ENCODE assay signal across 7 mouse cellular contexts in the genomic region with DNA sequence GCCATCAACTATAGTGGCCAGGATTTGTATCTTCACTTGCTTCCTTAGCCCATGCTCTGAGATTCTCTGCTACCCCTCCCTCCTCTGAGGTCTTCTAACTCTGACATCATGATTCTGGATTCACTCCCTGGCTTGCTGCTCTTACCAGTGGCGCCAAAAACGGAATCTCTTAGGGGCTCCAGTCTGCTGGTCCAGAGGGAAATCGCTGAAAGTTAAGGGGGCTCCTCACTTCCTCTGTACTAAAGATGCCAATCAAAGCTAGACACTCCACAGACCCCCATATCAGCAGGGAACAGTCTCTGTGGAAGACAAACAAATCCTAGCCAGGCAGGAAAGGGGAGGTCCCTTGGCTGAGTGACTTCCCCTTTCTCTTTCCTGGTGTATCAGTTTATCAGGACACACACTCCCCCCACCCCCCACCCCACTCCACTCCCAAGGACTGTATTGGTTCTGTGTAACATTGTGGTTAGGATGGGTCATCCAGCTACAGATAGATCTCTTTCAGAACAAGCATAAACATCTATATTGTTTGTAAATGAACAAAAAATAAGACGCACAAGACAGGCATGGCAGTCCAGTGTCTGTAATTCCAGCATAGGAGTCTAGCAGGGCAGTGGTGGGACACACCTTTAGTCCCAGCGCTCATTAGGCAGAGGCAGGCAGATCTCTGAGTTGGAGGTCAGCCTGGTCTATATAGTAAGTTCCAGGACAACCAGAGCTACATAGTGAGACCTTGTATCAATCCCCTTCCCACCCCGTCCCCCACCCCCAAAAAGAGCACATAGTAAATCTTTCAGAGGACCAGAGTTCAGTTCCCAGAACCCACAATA. TPM values are rescaled to one million over a fixed set of nuclear protein-coding genes. Genes with fewer than 3 reads are reported as not detected.
DNase-seq lines count a peak whose midpoint lies in the region; ATAC-seq and TF ChIP-seq lines count a peak whose summit lies in the region.

No protein-coding gene starts in this region.

- 0 out of 2 replicates have a peak overlapping the region, but pooled peaks have one; percentile 1 for H3K9ac ChIP-seq in embryonic facial prominence, embryonic 15.5 days
- peak overlapping the region; percentile 44 for H3K9ac ChIP-seq in intestine, embryonic 14.5 days (ENCODE audit: low read length)
- H3K9ac ChIP-seq in stomach, embryonic 16.5 days (ENCODE audit: low read length) = peak overlapping the region; percentile 63; the same call in 1 of the 2 replicates

- TF ChIP-seq POLR2A in brain, embryonic 14.5 days (IDR thresholded peaks at IDR 0.05; ENCODE audit: borderline replicate concordance, extremely low read depth, insufficient read depth, insufficient read length, poor library complexity, severe bottlenecking) = no peak
- 0 out of 2 replicates have a peak, but pooled peaks have one; percentile 15 for TF ChIP-seq POLR2A in lung, adult 2 months (IDR thresholded peaks at IDR 0.05; ENCODE audit: borderline replicate concordance, extremely low read depth, low read depth, low read length)

- no peak for TF ChIP-seq CTCF in brain, embryonic 14.5 days (IDR thresholded peaks at IDR 0.05; ENCODE audit: borderline replicate concordance, extremely low read depth, insufficient read depth, insufficient read length)
- TF ChIP-seq CTCF in lung, adult 2 months (IDR thresholded peaks at IDR 0.05; ENCODE audit: insufficient read depth, low read length) = no peak

- 0 out of 2 replicates have a peak, but pooled peaks have one; percentile 52 for ATAC-seq in embryonic facial prominence, embryonic 15.5 days (ENCODE audit: insufficient number of reproducible peaks, low FRiP score, low TSS enrichment, low read depth)
- ATAC-seq in intestine, embryonic 14.5 days (replicated peaks; ENCODE audit: low FRiP score, low TSS enrichment, low read depth) = peak; percentile 74
- ATAC-seq in stomach, embryonic 16.5 days (ENCODE audit: insufficient read depth, low FRiP score) = peak; percentile 78

- H3K36me3 ChIP-seq in embryonic facial prominence, embryonic 15.5 days = no peaks in the 10 kb centered on the region
- H3K36me3 ChIP-seq in intestine, embryonic 14.5 days (ENCODE audit: control insufficient read depth, insufficient read depth, low read length) = no peaks in the 10 kb centered on the region
- no peaks in the 10 kb centered on the region for H3K36me3 ChIP-seq in stomach, embryonic 16.5 days (ENCODE audit: control insufficient read depth, insufficient read depth, low read length)

- peak overlapping the region; percentile 92 for H3K27ac ChIP-seq in embryonic facial prominence, embryonic 15.5 days (replicated peaks)
- peak overlapping the region; percentile 95 for H3K27ac ChIP-seq in intestine, embryonic 14.5 days (ENCODE audit: low read depth)
- peak overlapping the region; percentile 94 for H3K27ac ChIP-seq in stomach, embryonic 16.5 days (ENCODE audit: low read length)

- H3K27me3 ChIP-seq in embryonic facial prominence, embryonic 15.5 days = no peaks in the 10 kb centered on the region
- H3K27me3 ChIP-seq in intestine, embryonic 14.5 days (replicated peaks; ENCODE audit: control insufficient read depth, insufficient read depth, low read length) = no peaks in the 10 kb centered on the region
- no peaks in the 10 kb centered on the region for H3K27me3 ChIP-seq in stomach, embryonic 16.5 days (ENCODE audit: control insufficient read depth, insufficient read depth, low read length)

- H3K9me3 ChIP-seq in embryonic facial prominence, embryonic 15.5 days (replicated peaks) = no peaks in the 10 kb centered on the region
- no peaks in the 10 kb centered on the region for H3K9me3 ChIP-seq in intestine, embryonic 14.5 days (ENCODE audit: control insufficient read depth, low read length)
- H3K9me3 ChIP-seq in stomach, embryonic 16.5 days (replicated peaks; ENCODE audit: control insufficient read depth, low read length) = no peaks in the 10 kb centered on the region

- 51% methylated on average over 6 of the region's 6 CpGs for WGBS in embryonic facial prominence, embryonic 15.5 days
- WGBS in intestine, embryonic 14.5 days = 43% methylated on average over 6 of the region's 6 CpGs
- WGBS in lung, adult 2 months = 33% methylated on average over 6 of the region's 6 CpGs
- 40% methylated on average over 6 of the region's 6 CpGs for WGBS in stomach, embryonic 16.5 days

- DNase-seq in brain, embryonic 14.5 days (ENCODE audit: low read depth) = peak; percentile 17
- no peak for DNase-seq in intestine, embryonic 14.5 days (ENCODE audit: low spot score)
- DNase-seq in lung, adult 2 months = peak; percentile 42
- DNase-seq in right cerebral cortex, postnatal 25 days = no peak
- DNase-seq in spleen, postnatal 14 days (ENCODE audit: low spot score in 2 of 2) = no peak

- peak overlapping the region; percentile 38 for H3K4me2 ChIP-seq in embryonic facial prominence, embryonic 15.5 days (replicated peaks)
- H3K4me2 ChIP-seq in intestine, embryonic 14.5 days (ENCODE audit: low read length) = peak overlapping the region; percentile 54
- H3K4me2 ChIP-seq in stomach, embryonic 16.5 days (ENCODE audit: low read depth, low read length) = peak overlapping the region; percentile 52

- peaks cover 40% of the 10 kb centered on the region for H3K4me1 ChIP-seq in embryonic facial prominence, embryonic 15.5 days
- H3K4me1 ChIP-seq in intestine, embryonic 14.5 days (replicated peaks; ENCODE audit: control insufficient read depth, insufficient read depth, low read length) = peaks cover 36% of the 10 kb centered on the region
- H3K4me1 ChIP-seq in lung, adult 2 months (ENCODE audit: control insufficient read depth, insufficient read depth, low read length) = peaks cover 5% of the 10 kb centered on the region
- H3K4me1 ChIP-seq in stomach, embryonic 16.5 days (ENCODE audit: control insufficient read depth, insufficient read depth, low read length) = peaks cover 30% of the 10 kb centered on the region

- H3K4me3 ChIP-seq in embryonic facial prominence, embryonic 15.5 days (replicated peaks) = peak overlapping the region; percentile 18
- H3K4me3 ChIP-seq in intestine, embryonic 14.5 days (ENCODE audit: low read depth, low read length) = peak overlapping the region; percentile 17; the same call in 1 of the 2 replicates
- H3K4me3 ChIP-seq in lung, adult 2 months (replicated peaks; ENCODE audit: extremely low read depth, low read depth, low read length) = peak overlapping the region; percentile 40
- H3K4me3 ChIP-seq in stomach, embryonic 16.5 days (replicated peaks; ENCODE audit: low read length) = peak overlapping the region; percentile 30

RNA-seq across cellular contexts. Expression of gene Ezh1, which starts 6.0 kb away (rescaled TPM):
- 27.2 and 29.3 TPM in 2 replicates for polyA plus RNA-seq in brain, embryonic 14.5 days (2012; rRNA removed)
- 16.5 and 18.7 TPM in 2 replicates for polyA plus RNA-seq in embryonic facial prominence, embryonic 15.5 days (2015; fragmentation: Nextera tagmentation; extraction: Ambion mirVana)
- 20.2 and 21.8 TPM in 2 replicates for polyA plus RNA-seq in intestine, embryonic 14.5 days (2014; fragmentation: Nextera tagmentation; extraction: Ambion mirVana)
- 38.9 and 50.1 TPM in 2 replicates for polyA plus RNA-seq in lung, adult 2 months (2012; rRNA removed)
- polyA plus RNA-seq in stomach, embryonic 16.5 days (2015; fragmentation: Nextera tagmentation; extraction: Ambion mirVana) = 18.5 and 21.8 TPM in 2 replicates

RNA-seq across cellular contexts. Expression of gene Ramp2, which starts 13.6 kb away (rescaled TPM):
- polyA plus RNA-seq in brain, embryonic 14.5 days (2012; rRNA removed) = 67.7 and 79.6 TPM in 2 replicates
- polyA plus RNA-seq in embryonic facial prominence, embryonic 15.5 days (2015; fragmentation: Nextera tagmentation; extraction: Ambion mirVana) = 138 and 139 TPM in 2 replicates
- 113 and 122 TPM in 2 replicates for polyA plus RNA-seq in intestine, embryonic 14.5 days (2014; fragmentation: Nextera tagmentation; extraction: Ambion mirVana)
- polyA plus RNA-seq in lung, adult 2 months (2012; rRNA removed) = 710 and 828 TPM in 2 replicates
- 95.8 and 106 TPM in 2 replicates for polyA plus RNA-seq in stomach, embryonic 16.5 days (2015; fragmentation: Nextera tagmentation; extraction: Ambion mirVana)

RNA-seq across cellular contexts. Expression of gene Vps25, which starts 21.3 kb away (rescaled TPM):
- polyA plus RNA-seq in brain, embryonic 14.5 days (2012; rRNA removed) = 55.2 and 69.3 TPM in 2 replicates
- polyA plus RNA-seq in embryonic facial prominence, embryonic 15.5 days (2015; fragmentation: Nextera tagmentation; extraction: Ambion mirVana) = 122 and 133 TPM in 2 replicates
- 143 and 150 TPM in 2 replicates for polyA plus RNA-seq in intestine, embryonic 14.5 days (2014; fragmentation: Nextera tagmentation; extraction: Ambion mirVana)
- polyA plus RNA-seq in lung, adult 2 months (2012; rRNA removed) = 82.9 and 97.4 TPM in 2 replicates
- 133 and 141 TPM in 2 replicates for polyA plus RNA-seq in stomach, embryonic 16.5 days (2015; fragmentation: Nextera tagmentation; extraction: Ambion mirVana)

RNA-seq across cellular contexts. Expression of gene Wnk4, which starts 28.1 kb away (rescaled TPM):
- 4.0 and 5.3 TPM in 2 replicates for polyA plus RNA-seq in brain, embryonic 14.5 days (2012; rRNA removed)
- 12.5 and 14.3 TPM in 2 replicates for polyA plus RNA-seq in embryonic facial prominence, embryonic 15.5 days (2015; fragmentation: Nextera tagmentation; extraction: Ambion mirVana)
- 12.6 and 14.4 TPM in 2 replicates for polyA plus RNA-seq in intestine, embryonic 14.5 days (2014; fragmentation: Nextera tagmentation; extraction: Ambion mirVana)
- 6.5 and 10.4 TPM in 2 replicates for polyA plus RNA-seq in lung, adult 2 months (2012; rRNA removed)
- 23.5 and 28.0 TPM in 2 replicates for polyA plus RNA-seq in stomach, embryonic 16.5 days (2015; fragmentation: Nextera tagmentation; extraction: Ambion mirVana)

RNA-seq across cellular contexts. Expression of gene Cntd1, which starts 46.6 kb away (rescaled TPM):
- polyA plus RNA-seq in brain, embryonic 14.5 days (2012; rRNA removed) = 0.53 and 0.79 TPM in 2 replicates
- 1.1 and 1.9 TPM in 2 replicates for polyA plus RNA-seq in embryonic facial prominence, embryonic 15.5 days (2015; fragmentation: Nextera tagmentation; extraction: Ambion mirVana)
- 1.1 TPM in 2 replicates for polyA plus RNA-seq in intestine, embryonic 14.5 days (2014; fragmentation: Nextera tagmentation; extraction: Ambion mirVana)
- polyA plus RNA-seq in lung, adult 2 months (2012; rRNA removed) = 0.22 and 0.59 TPM in 2 replicates
- polyA plus RNA-seq in stomach, embryonic 16.5 days (2015; fragmentation: Nextera tagmentation; extraction: Ambion mirVana) = 0.70 and 1.2 TPM in 2 replicates

Comparison
In these comparisons a context has a peak if more than half of its experiments do, and no peak if none do; other contexts are left out.
1. DNase-seq: peak in brain, embryonic 14.5 days (single experiment) and lung, adult 2 months (single experiment); none in intestine, embryonic 14.5 days (single experiment), right cerebral cortex, postnatal 25 days (single experiment) and spleen, postnatal 14 days (0 of 2).
2. H3K9ac ChIP-seq: peak in every context shown above with its lines; median percentile 63 in stomach, embryonic 16.5 days; 44 in intestine, embryonic 14.5 days; 1 in embryonic facial prominence, embryonic 15.5 days.
3. Peak in every context shown above with its lines, with median percentiles within 50 percentile points of each other: ATAC-seq, H3K27ac ChIP-seq, H3K4me2 ChIP-seq and H3K4me3 ChIP-seq.